Mouse (Mus musculus) erythroblast, embryonic 14.5 days (primary cell): ENCODE data around the gene Heatr1.

Source experiments
- GATA1 ChIP-seq: IDR thresholded peaks from 2 replicates; pipeline ENCODE4 v1.6.1; 2012; ENCODE audit warnings: low read length, inconsistent platforms, mixed read lengths
- TAL1 ChIP-seq: IDR thresholded peaks from 3 replicates; pipeline ENCODE4 v1.6.1; 2012; ENCODE audit warnings: low read length, inconsistent platforms, mixed read lengths

DNA sequence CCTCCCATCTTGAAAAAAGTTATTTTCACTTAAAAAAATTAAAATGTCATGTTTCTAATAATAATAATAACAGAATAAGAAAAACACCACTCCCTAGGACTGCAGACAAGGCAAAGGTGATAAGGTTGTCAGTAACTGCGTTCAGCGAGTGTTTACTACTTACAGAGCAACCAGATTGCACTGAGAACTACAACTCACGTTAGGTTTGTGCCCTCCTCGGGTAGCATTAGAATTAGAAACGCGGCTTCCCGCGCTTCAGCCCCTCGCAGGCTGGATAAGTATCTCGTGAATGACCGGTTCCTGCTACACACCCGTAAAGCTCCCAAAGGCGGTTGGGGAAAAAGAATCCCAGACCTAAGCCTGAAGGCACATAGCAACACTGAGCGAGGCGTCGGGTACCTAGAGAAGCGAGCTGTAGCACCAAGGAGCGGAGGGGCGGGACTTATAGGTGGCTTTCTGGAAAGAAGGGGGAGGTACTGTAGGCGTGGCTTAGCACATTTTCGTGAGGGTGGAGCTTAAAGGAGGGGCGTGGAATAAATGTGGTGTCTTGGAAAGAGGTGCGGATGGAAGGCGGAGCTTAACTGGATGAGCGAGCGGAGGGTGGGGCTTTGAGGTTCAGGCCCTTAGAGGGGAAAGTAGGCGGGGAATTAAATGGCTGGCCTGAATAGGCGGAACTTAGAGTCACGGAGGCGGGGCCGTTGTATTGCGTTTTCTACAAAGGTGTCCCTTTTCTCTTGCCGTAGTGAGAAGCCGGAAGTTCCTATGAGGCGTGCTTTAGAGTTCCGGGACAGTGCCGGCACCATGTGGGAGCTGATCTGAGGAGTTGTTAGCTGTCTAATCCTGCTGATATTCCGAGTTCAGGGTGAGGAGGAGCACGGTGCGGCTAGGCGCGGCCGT, at the start of gene Heatr1:
- TF ChIP-seq TAL1: no peak
- no peak for TF ChIP-seq GATA1
